Mouse (Mus musculus) neural tube, embryonic 11.5 days (tissue): ENCODE measurements around the gene Nrap. TPM values are rescaled to one million over a fixed set of nuclear protein-coding genes. Genes with fewer than 3 reads are reported as not detected.
"Not testable (repeated sequence)": the region's sequence is repeated elsewhere in the genome, so short reads cannot be mapped to it uniquely, and the experiment has no call there.

Experiments
- ATAC-seq: fragments of 200-750 bp; cut with Nextera tagmentation; 2 replicates; pipeline ENCODE4 v1.8.0; 2017; ENCODE audit warnings: moderate number of reproducible peaks, mild to moderate bottlenecking, moderate TSS enrichment, moderate library complexity; ENCODE audit not compliant: insufficient read depth, low FRiP score, low TSS enrichment
- DNase-seq: peaks from one replicate; pipeline ENCODE4 v3.0.0-alpha.2; 2015; ENCODE audit warnings: low spot score
- H3K27ac ChIP-seq: fragments of 300-500 bp; sonication (generic); 2 replicates; pipeline ENCODE4 v1.5.1; 2014; ENCODE audit warnings: low read depth, mild to moderate bottlenecking, low read length
- H3K27me3 ChIP-seq: fragments of 300-500 bp; sonication (generic); 2 replicates; pipeline ENCODE4 v1.6.1; 2014; ENCODE audit warnings: mild to moderate bottlenecking, low read length, mixed read lengths; ENCODE audit not compliant: control insufficient read depth, insufficient read depth
- H3K36me3 ChIP-seq: fragments of 300-500 bp; sonication (generic); 2 replicates; pipeline ENCODE4 v1.6.1; 2014; ENCODE audit warnings: mild to moderate bottlenecking, low read length, moderate library complexity, mixed read lengths; ENCODE audit not compliant: control insufficient read depth, insufficient read depth
- H3K4me1 ChIP-seq: fragments of 300-500 bp; sonication (generic); 2 replicates; pipeline ENCODE4 v1.6.1; 2014; ENCODE audit warnings: low read length, mixed read lengths; ENCODE audit not compliant: control insufficient read depth, insufficient read depth
- H3K4me2 ChIP-seq: fragments of 300-500 bp; sonication (generic); 2 replicates; pipeline ENCODE4 v1.6.1; 2014; ENCODE audit warnings: low read depth, mild to moderate bottlenecking, moderate library complexity
- H3K4me3 ChIP-seq: fragments of 300-500 bp; sonication (generic); 2 replicates; pipeline ENCODE4 v1.5.1; 2014; ENCODE audit warnings: low read depth, low read length
- H3K9ac ChIP-seq: fragments of 300-500 bp; sonication (generic); 2 replicates; pipeline ENCODE4 v1.6.1; 2014; ENCODE audit warnings: mild to moderate bottlenecking, low read length
- H3K9me3 ChIP-seq: fragments of 300-500 bp; sonication (generic); 2 replicates; pipeline ENCODE4 v1.6.1; 2016; ENCODE audit warnings: low read length; ENCODE audit not compliant: control insufficient read depth
- WGBS: fragments of 180-500 bp; shearing (Covaris S2); extraction: QIAGEN DNeasy Blood & Tissue Kit; methylation state at CpG from one replicate; pipeline ENCODE4 v1.1.7; 2014; 5-methylcytosine and 5-hydroxymethylcytosine counted together
- polyA plus RNA-seq: library from polyadenylated mRNA; unstranded; fragments of >200 nt; fragmentation: Nextera tagmentation; extraction: Ambion mirVana; gene quantifications from 2 replicates; pipeline ENCODE4 v1.2.1, GENCODE M21; 2014

The Nrap gene
- polyA plus RNA-seq, 1 experiment from 2014 or later, result 0.16 TPM

DNA sequence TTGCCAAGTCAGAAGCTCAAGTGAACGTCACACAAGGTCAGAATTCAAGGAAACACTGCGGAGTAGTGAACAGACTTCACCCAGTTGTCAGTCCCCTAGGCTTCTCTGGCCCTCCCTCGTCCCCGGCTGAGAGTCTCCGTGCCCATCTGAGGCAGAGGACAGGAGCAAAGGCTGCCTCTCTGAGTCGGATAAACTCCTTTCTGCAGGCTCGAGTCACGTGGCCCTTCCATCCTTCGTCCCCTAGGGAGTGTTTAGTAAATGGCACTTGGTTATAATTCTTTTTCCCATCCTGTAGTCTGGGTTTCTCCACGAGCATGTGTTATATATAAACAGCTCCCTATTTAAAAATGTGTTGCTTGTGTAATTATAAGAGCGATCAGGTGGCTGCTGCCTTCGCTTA is 33.5 kb upstream of the Nrap start:
- Histone ChIP-seq H3K27me3 (no peaks in the 10 kb centered on the region), H3K9me3 (no peaks in the 10 kb centered on the region), H3K4me1 (0 out of 2 replicates have a peak, but pooled peaks cover 2% of the 10 kb centered on the region), H3K27ac (no peak overlapping the region), H3K36me3 (no peaks in the 10 kb centered on the region), H3K4me3 (no peak overlapping the region), H3K9ac (no peak overlapping the region), H3K4me2 (no peak overlapping the region)
- peak; percentile 17 for DNase-seq
- ATAC-seq, result no peak
- WGBS, result 64% methylated on average over 12 of the region's 12 CpGs

DNA sequence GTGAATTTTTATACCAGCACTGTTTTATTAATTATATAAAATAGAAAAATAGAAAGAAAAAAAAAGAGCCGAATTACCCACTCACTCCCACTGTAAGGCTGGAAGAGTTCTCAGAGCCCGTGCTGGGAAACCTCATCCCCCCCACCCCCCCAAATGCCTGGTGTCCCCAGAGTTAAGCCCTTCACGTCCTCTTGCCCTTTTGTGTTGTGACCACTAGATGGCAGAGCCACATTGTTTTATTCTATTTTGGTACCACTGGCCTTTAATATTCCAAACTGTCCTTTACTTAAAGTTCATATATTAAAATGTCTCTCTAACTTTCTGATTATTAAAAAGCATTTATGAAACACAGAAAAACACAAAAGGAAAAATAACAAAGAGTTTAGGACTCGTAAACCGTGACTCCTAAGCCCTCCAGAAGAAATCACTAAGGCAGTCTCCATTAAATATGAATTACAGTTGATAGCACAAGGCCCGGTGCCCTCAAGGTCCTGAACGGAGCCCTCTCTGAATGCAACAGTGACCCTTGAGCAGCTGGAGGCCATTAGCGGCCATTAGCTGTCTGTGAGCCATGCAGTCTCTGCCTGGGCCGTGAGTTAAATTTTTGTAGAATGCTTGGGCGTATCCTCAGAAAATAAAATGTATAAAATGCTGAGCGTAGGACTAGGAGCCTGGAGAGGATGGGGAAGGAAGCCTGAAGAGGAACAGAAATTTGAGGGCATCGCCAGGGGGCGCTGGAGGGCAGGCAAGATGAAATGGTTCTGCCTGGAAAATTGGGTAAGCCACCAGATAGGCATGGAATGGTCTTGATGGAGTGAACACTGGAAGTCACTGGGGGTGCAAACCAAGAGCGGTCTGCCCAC is 32.9 kb upstream of the Nrap start:
- DNase-seq (peak; percentile 85), ATAC-seq (no peak)
- no peaks in the 10 kb centered on the region for H3K36me3 ChIP-seq
- H3K9ac ChIP-seq, result no peak overlapping the region
- 0 out of 2 replicates have a peak, but pooled peaks cover 2% of the 10 kb centered on the region for H3K4me1 ChIP-seq
- H3K27me3 ChIP-seq, result no peaks in the 10 kb centered on the region
- WGBS, result 25% methylated on average over 14 of the region's 14 CpGs
- no peak overlapping the region for H3K4me2 ChIP-seq
- no peaks in the 10 kb centered on the region for H3K9me3 ChIP-seq
- H3K4me3 ChIP-seq, result no peak overlapping the region
- no peak overlapping the region for H3K27ac ChIP-seq

DNA sequence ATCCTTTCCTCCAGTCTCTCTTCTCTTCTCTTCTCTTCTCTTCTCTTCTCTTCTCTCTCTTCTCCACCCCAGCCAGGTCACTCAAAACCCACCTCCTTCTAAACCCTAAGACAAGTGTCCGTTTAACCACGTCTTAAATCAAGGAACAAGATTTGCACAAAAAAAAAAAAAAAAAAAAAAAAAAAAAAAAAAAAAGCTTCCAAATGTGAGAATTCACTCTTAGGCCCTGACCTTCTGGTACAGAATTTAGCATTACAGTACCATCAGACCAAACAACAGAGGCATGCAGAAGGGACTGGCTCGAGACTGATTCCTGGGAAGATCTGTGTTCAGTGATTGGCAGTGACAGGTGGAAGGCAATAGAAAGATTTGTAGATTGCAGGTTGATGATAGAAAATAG is 30.5 kb upstream of the Nrap start:
- Histone ChIP-seq H3K4me3 (no peak overlapping the region), H3K9me3 (no peaks in the 10 kb centered on the region), H3K36me3 (no peaks in the 10 kb centered on the region), H3K27ac (no peak overlapping the region), H3K9ac (no peak overlapping the region), H3K27me3 (no peaks in the 10 kb centered on the region), H3K4me1 (0 out of 2 replicates have a peak, but pooled peaks cover 2% of the 10 kb centered on the region), H3K4me2 (no peak overlapping the region)
- 88% methylated on average over 3 of the region's 3 CpGs for WGBS
- no peak for ATAC-seq
- DNase-seq, result no peak

DNA sequence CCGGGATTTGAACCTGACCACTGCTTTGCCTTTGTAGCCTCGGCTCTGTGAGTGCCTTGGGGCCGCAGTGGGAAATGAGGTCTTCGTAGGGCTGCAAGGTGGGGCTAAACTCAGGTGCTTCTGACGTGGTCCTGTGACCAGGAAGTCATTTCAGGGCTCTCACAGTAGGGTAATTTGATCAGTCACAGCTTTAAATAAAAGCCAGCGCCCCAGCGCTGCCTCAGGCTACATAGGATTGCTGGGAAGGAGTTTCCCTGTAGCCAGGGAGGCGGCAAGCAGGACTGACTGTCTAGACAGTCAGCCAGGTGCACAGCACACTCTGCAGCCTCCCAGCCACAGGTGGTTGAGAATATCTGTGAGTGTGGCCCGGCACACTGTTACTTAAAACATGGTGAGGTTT is 29.6 kb upstream of the Nrap start:
- Histone ChIP-seq H3K27ac (no peak overlapping the region), H3K27me3 (no peaks in the 10 kb centered on the region), H3K4me2 (no peak overlapping the region), H3K4me3 (no peak overlapping the region), H3K4me1 (0 out of 2 replicates have a peak, but pooled peaks cover 2% of the 10 kb centered on the region), H3K9me3 (no peaks in the 10 kb centered on the region), H3K36me3 (no peaks in the 10 kb centered on the region), H3K9ac (no peak overlapping the region)
- WGBS, result 73% methylated on average over 9 of the region's 9 CpGs
- DNase-seq (no peak), ATAC-seq (no peak)

DNA sequence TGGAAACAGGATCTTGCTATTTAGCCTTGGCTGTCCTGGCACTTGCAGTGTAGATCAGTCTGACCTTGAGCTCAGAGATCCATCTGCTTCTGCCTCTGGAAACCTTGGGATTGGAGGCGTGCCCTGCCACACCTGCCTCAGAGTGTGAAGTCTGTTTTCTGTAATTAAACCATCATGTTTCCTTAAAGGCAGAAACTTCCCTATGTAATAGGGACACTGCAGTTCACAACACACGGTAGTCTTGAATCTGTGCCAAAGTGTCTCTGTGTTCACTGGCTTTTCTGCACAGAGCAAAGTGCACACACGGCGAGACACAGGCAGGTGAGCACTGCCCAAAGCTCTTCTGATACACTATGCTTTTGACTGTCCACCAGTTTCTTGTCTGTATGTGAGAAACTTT is 28.6 kb upstream of the Nrap start:
- H3K4me3 ChIP-seq, result no peak overlapping the region
- no peak overlapping the region for H3K4me2 ChIP-seq
- DNase-seq, result no peak
- 0 out of 2 replicates have a peak, but pooled peaks cover 2% of the 10 kb centered on the region for H3K4me1 ChIP-seq
- no peaks in the 10 kb centered on the region for H3K27me3 ChIP-seq
- H3K9me3 ChIP-seq, result no peaks in the 10 kb centered on the region
- no peak for ATAC-seq
- no peak overlapping the region for H3K27ac ChIP-seq
- H3K36me3 ChIP-seq, result no peaks in the 10 kb centered on the region
- 94% methylated on average over 4 of the region's 4 CpGs for WGBS
- no peak overlapping the region for H3K9ac ChIP-seq

DNA sequence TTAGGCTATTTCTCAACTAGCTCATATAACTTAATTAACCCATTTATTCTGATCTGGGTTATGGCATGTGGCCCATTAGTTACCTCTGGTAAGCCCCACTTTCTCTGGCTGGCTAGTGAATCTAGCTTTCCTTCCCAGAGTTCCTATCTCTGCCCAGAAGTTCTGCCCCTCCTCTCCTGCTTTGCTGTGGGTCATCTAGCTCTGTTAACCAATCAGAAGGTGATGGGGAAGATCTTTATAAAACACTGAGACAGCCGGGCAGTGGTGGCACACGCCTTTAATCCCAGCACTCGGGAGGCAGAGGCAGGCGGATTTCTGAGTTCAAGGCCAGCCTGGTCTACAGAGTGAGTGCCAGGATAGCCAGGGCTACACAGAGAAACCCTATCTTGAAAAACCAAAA is 20.0 kb upstream of the Nrap start:
- H3K9ac ChIP-seq, H3K4me3 ChIP-seq, H3K4me1 ChIP-seq, DNase-seq, H3K9me3 ChIP-seq, H3K36me3 ChIP-seq, ATAC-seq, H3K4me2 ChIP-seq, H3K27ac ChIP-seq, H3K27me3 ChIP-seq: not testable (repeated sequence)
- WGBS, result 98% methylated on average over 4 of the region's 4 CpGs

DNA sequence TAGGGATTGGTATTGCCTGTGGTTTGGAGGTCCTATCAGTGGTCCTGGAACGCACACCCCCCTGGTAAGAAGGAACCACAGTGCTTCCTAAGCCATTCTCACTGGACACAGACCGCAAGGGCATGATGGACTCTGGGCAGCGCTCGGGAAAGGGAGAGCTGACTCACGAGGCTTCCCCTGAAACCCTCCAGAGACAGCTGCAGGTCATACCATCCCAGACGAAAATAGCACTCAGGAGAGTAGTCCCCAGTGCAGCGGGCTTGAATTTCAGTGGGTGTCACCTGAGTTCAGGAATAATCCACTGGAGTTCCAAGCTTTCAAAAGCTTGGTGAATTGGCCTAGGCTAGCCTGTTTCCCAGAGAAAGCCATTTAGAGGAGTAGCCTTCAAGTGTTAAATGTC is 16.7 kb upstream of the Nrap start:
- H3K9ac ChIP-seq, result no peak overlapping the region
- ATAC-seq (no peak), DNase-seq (no peak)
- H3K36me3 ChIP-seq, result no peaks in the 10 kb centered on the region
- H3K9me3 ChIP-seq, result no peaks in the 10 kb centered on the region
- H3K4me2 ChIP-seq, result no peak overlapping the region
- WGBS, result 93% methylated on average over 7 of the region's 7 CpGs
- H3K27ac ChIP-seq, result no peak overlapping the region
- no peak overlapping the region for H3K4me3 ChIP-seq
- no peaks in the 10 kb centered on the region for H3K4me1 ChIP-seq
- H3K27me3 ChIP-seq, result no peaks in the 10 kb centered on the region

DNA sequence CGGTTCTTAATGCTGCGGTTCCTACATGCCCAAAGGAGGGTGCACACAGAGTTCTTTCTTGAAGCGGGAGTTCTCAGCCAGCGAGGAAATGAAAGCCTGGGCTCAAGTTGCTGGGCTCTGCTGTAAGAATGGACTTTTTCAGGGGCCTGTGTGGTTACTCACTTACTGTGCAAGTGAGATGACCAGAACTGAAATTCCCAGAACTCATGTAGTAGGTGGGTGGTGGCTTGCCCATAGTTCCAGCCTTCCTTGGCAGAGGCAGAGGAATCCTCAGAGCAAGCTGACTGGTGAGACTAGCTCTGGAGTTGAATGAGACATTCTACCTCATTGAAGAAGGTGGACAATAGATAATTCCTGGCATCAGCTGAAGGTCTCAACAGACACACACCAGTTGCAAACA is 16.0 kb upstream of the Nrap start:
- no peak overlapping the region for H3K4me2 ChIP-seq
- ATAC-seq, result no peak

DNA sequence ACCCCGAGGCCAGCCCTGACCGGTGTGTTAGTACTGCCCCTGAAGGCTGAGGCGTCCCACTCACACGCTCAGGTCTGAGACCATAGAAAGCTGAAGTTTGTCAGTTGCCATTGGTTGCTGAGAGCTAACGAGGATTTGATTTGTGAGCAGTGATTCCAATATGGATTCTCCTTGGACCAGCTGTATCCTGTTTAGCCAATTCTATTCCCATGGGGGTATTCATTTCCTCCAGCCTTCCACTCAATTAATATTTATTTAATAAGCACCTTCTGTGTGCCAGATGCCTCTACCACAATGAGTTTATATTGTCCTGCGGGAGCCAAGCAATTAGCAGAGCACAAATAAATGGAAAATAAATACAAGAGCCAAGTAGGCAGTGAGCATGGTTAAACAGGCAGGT is 12.0 kb upstream of the Nrap start:
- ATAC-seq (no peak), DNase-seq (no peak)
- H3K27me3 ChIP-seq, result no peaks in the 10 kb centered on the region
- H3K9me3 ChIP-seq, result no peaks in the 10 kb centered on the region
- no peak overlapping the region for H3K4me2 ChIP-seq
- 84% methylated on average over 6 of the region's 6 CpGs for WGBS
- H3K4me3 ChIP-seq, result no peak overlapping the region
- no peaks in the 10 kb centered on the region for H3K36me3 ChIP-seq
- no peak overlapping the region for H3K27ac ChIP-seq
- H3K9ac ChIP-seq, result no peak overlapping the region
- 0 out of 2 replicates have a peak, but pooled peaks cover 3% of the 10 kb centered on the region for H3K4me1 ChIP-seq

More for the DNA sequence above, 16.0 kb upstream of the Nrap start:
- Histone ChIP-seq H3K4me3 (no peak overlapping the region), H3K4me1 (no peaks in the 10 kb centered on the region), H3K9me3 (no peaks in the 10 kb centered on the region), H3K27me3 (no peaks in the 10 kb centered on the region), H3K36me3 (no peaks in the 10 kb centered on the region), H3K9ac (no peak overlapping the region), H3K27ac (no peak overlapping the region)
- WGBS, result 96% methylated on average over 4 of the region's 4 CpGs
- DNase-seq, result no peak
